7 mouse cellular contexts compared by ENCODE assay signal in the genomic region with DNA sequence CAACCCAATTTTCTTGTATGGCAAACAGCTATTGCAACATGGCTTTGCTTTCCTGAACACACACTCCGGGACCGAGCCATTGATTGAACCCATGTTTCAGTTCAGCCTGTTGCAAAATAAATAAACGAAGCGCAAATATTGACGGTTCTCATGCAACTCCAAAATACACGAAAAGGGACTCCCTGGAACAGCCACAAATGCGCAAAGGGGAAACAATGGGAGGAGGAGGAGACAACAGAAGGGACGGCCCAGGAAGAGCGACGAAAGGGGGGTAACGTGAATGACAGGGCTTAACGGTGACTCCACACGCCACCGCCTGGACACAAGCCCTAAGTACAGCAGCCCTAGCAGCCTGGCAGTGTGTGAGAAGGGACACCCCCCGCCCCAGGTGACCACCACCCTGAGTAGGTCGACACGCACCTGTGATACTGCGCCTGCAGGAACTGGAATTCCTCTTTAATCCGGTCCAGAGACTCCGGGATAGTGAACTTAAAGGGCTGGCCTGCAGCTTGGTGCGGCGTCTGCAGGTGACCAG. TPM values are rescaled to one million over a fixed set of nuclear protein-coding genes. Genes with fewer than 3 reads are reported as not detected.
DNase-seq lines count a peak whose midpoint lies in the region; ATAC-seq and TF ChIP-seq lines count a peak whose summit lies in the region.

No protein-coding gene starts in this region.

- no peaks in the 10 kb centered on the region for H3K36me3 ChIP-seq in embryonic facial prominence, embryonic 12.5 days
- peaks cover 3% of the 10 kb centered on the region; the same call in 1 of the 2 replicates for H3K36me3 ChIP-seq in kidney, embryonic 14.5 days (ENCODE audit: control insufficient read depth, insufficient read depth, low read length)
- H3K36me3 ChIP-seq in limb, embryonic 14.5 days (ENCODE audit: control insufficient read depth, insufficient read depth, low read length): peaks cover 12% of the 10 kb centered on the region; the same call in 1 of the 2 replicates
- no peaks in the 10 kb centered on the region for H3K36me3 ChIP-seq in midbrain, embryonic 16.5 days (ENCODE audit: control insufficient read depth, insufficient read depth, low read length)

- H3K27me3 ChIP-seq in embryonic facial prominence, embryonic 12.5 days: no peaks in the 10 kb centered on the region
- H3K27me3 ChIP-seq in kidney, embryonic 14.5 days (ENCODE audit: control insufficient read depth, insufficient read depth, low read length): no peaks in the 10 kb centered on the region
- no peaks in the 10 kb centered on the region for H3K27me3 ChIP-seq in limb, embryonic 14.5 days (ENCODE audit: control insufficient read depth, insufficient read depth, low read length)
- no peaks in the 10 kb centered on the region for H3K27me3 ChIP-seq in midbrain, embryonic 16.5 days (ENCODE audit: control insufficient read depth, insufficient read depth, low read depth, low read length)

- peak; percentile 38; the same call in 1 of the 2 replicates for ATAC-seq in embryonic facial prominence, embryonic 12.5 days (ENCODE audit: insufficient number of reproducible peaks, insufficient read depth, low FRiP score, low TSS enrichment)
- peak; percentile 55 for ATAC-seq in kidney, embryonic 14.5 days (ENCODE audit: low FRiP score, low TSS enrichment)
- ATAC-seq in limb, embryonic 14.5 days (ENCODE audit: low FRiP score, low read depth): peak; percentile 27
- ATAC-seq in midbrain, embryonic 16.5 days: peak; percentile 37

- TF ChIP-seq POLR2A in limb, embryonic 14.5 days (IDR thresholded peaks at IDR 0.05; ENCODE audit: borderline replicate concordance, extremely low read depth, insufficient read depth, insufficient read length): no peak

- DNase-seq in adrenal gland, postnatal 36 days: peak; percentile 85
- peak; percentile 80 to 82 for DNase-seq in heart, adult 9 months (ENCODE audit: low spot score in 2 of 2)
- DNase-seq in limb, embryonic 14.5 days (ENCODE audit: low spot score): peak; percentile 87
- peak; percentile 28 to 68 for DNase-seq in spleen, postnatal 10 days (ENCODE audit: low spot score in 2 of 2)

- H3K4me3 ChIP-seq in embryonic facial prominence, embryonic 12.5 days: peak overlapping the region; percentile 90
- peak overlapping the region; percentile 86 for H3K4me3 ChIP-seq in kidney, embryonic 14.5 days (ENCODE audit: low read length)
- H3K4me3 ChIP-seq in limb, embryonic 14.5 days (replicated peaks; ENCODE audit: low read length): peak overlapping the region; percentile 84
- peak overlapping the region; percentile 85 for H3K4me3 ChIP-seq in midbrain, embryonic 16.5 days (ENCODE audit: low read depth, low read length)

- peak overlapping the region; percentile 58 for H3K4me2 ChIP-seq in embryonic facial prominence, embryonic 12.5 days (replicated peaks)
- peak overlapping the region; percentile 66 for H3K4me2 ChIP-seq in kidney, embryonic 14.5 days (replicated peaks; ENCODE audit: low read depth, low read length)
- peak overlapping the region; percentile 64 for H3K4me2 ChIP-seq in limb, embryonic 14.5 days (replicated peaks; ENCODE audit: low read depth, low read length, severe bottlenecking)
- peak overlapping the region; percentile 69 for H3K4me2 ChIP-seq in midbrain, embryonic 16.5 days (ENCODE audit: low read length)

- WGBS in embryonic facial prominence, embryonic 12.5 days: 1% methylated on average over 22 of the region's 22 CpGs
- WGBS in kidney, embryonic 14.5 days: under 1% methylated on average over 22 of the region's 22 CpGs
- WGBS in limb, embryonic 14.5 days: under 1% methylated on average over 22 of the region's 22 CpGs
- 0% methylated on average over 22 of the region's 22 CpGs for WGBS in midbrain, embryonic 16.5 days

- H3K4me1 ChIP-seq in embryonic facial prominence, embryonic 12.5 days: peaks cover 19% of the 10 kb centered on the region
- peaks cover 19% of the 10 kb centered on the region; the same call in 1 of the 2 replicates for H3K4me1 ChIP-seq in kidney, embryonic 14.5 days (ENCODE audit: control insufficient read depth, insufficient read depth, low read length)
- peaks cover 31% of the 10 kb centered on the region for H3K4me1 ChIP-seq in limb, embryonic 14.5 days (ENCODE audit: control insufficient read depth, insufficient read depth, low read length)
- H3K4me1 ChIP-seq in midbrain, embryonic 16.5 days (ENCODE audit: control insufficient read depth, insufficient read depth, low read length): peaks cover 33% of the 10 kb centered on the region

- peak overlapping the region; percentile 90 for H3K9ac ChIP-seq in embryonic facial prominence, embryonic 12.5 days
- peak overlapping the region; percentile 91 for H3K9ac ChIP-seq in kidney, embryonic 14.5 days (ENCODE audit: low read depth, low read length)
- peak overlapping the region; percentile 87 for H3K9ac ChIP-seq in limb, embryonic 14.5 days (ENCODE audit: low read depth, low read length, severe bottlenecking)
- peak overlapping the region; percentile 89 for H3K9ac ChIP-seq in midbrain, embryonic 16.5 days (ENCODE audit: low read depth, low read length)

- H3K9me3 ChIP-seq in embryonic facial prominence, embryonic 12.5 days: no peaks in the 10 kb centered on the region
- H3K9me3 ChIP-seq in kidney, embryonic 14.5 days (ENCODE audit: control insufficient read depth, low read length): no peaks in the 10 kb centered on the region
- no peaks in the 10 kb centered on the region for H3K9me3 ChIP-seq in limb, embryonic 14.5 days (ENCODE audit: control insufficient read depth, low read length)
- H3K9me3 ChIP-seq in midbrain, embryonic 16.5 days (replicated peaks; ENCODE audit: control insufficient read depth, low read length, poor library complexity, severe bottlenecking): no peaks in the 10 kb centered on the region

- H3K27ac ChIP-seq in embryonic facial prominence, embryonic 12.5 days: peak overlapping the region; percentile 95; the same call in 1 of the 2 replicates
- no peak overlapping the region for H3K27ac ChIP-seq in kidney, embryonic 14.5 days (ENCODE audit: low read depth, low read length)
- H3K27ac ChIP-seq in limb, embryonic 14.5 days (replicated peaks; ENCODE audit: low read depth, low read length): peak overlapping the region; percentile 91; the same call in 1 of the 2 replicates
- peak overlapping the region; percentile 96 for H3K27ac ChIP-seq in midbrain, embryonic 16.5 days (ENCODE audit: low read length)

RNA-seq across cellular contexts. Expression of a gene that starts 1.8 kb away (rescaled TPM):
- 10 to 100 TPM; 33.7 to 41.9 TPM for total RNA-seq in adrenal gland, postnatal 36 days (2021)
- 57.5 and 58.1 TPM in 2 replicates for polyA plus RNA-seq in embryonic facial prominence, embryonic 12.5 days (2016; fragmentation: Nextera tagmentation; extraction: Ambion mirVana)
- 30.3 and 39.4 TPM in 2 replicates for polyA plus RNA-seq in kidney, embryonic 14.5 days (2014; fragmentation: Nextera tagmentation; extraction: Ambion mirVana)
- 62.9 and 83.9 TPM in 2 replicates for polyA plus RNA-seq in limb, embryonic 14.5 days (2012; rRNA removed)
- polyA plus RNA-seq in limb, embryonic 14.5 days (2014; fragmentation: Nextera tagmentation; extraction: Ambion mirVana): 33.3 and 41.1 TPM in 2 replicates
- 26.3 and 31.4 TPM in 2 replicates for polyA plus RNA-seq in midbrain, embryonic 16.5 days (2015; fragmentation: Nextera tagmentation; extraction: Ambion mirVana)
